Mouse (Mus musculus) ES-Bruce4 (cell line): ENCODE data around the gene Armcx4.

Experiments
- CTCF ChIP-seq: IDR thresholded peaks from one replicate; pipeline ENCODE4 v1.8.1; 2011; ENCODE audit warnings: low read depth, low read length
- EP300 ChIP-seq: IDR thresholded peaks from 2 replicates; pipeline ENCODE4 v1.6.1; 2011; ENCODE audit warnings: low read depth, low read length; ENCODE audit not compliant: insufficient read depth
- POLR2A ChIP-seq: IDR thresholded peaks from one replicate; pipeline ENCODE4 v1.8.1; 2011; ENCODE audit warnings: low read length; ENCODE audit not compliant: insufficient read depth

DNA sequence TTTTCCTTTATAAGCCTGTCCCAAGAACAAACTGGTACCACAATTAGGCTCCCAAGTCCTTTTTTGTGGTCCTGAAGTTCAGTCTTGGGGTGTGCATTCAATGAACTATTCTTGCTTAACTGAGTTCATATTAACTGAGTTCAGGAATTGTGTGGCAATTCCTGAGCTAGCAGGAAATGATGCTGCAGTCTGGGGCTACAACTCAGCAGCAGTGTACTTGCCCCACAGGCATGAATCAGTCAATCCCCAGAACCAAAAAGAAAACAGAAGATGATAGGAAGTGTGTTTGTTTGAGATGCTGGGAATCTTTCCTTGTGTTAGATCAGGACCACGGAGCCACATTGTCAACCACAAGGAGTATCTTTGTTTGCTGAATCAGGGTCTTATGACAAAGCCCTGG, 34.3 kb upstream of the Armcx4 start:
- TF ChIP-seq POLR2A, result no peak
- no peak for TF ChIP-seq CTCF
- no peak for TF ChIP-seq EP300
